Mouse (Mus musculus) liver, embryonic 14.5 days (tissue): Measurements from ENCODE around the gene Jam3.

ENCODE experiments used
- CTCF ChIP-seq: IDR thresholded peaks from 2 replicates; pipeline ENCODE4 v1.5.1; 2016; ENCODE audit warnings: antibody characterized with exemption, low read depth, control low read depth
- EP300 ChIP-seq: IDR thresholded peaks from 2 replicates; pipeline ENCODE4 v1.6.1; 2016; ENCODE audit warnings: antibody characterized with exemption, low read depth

DNA sequence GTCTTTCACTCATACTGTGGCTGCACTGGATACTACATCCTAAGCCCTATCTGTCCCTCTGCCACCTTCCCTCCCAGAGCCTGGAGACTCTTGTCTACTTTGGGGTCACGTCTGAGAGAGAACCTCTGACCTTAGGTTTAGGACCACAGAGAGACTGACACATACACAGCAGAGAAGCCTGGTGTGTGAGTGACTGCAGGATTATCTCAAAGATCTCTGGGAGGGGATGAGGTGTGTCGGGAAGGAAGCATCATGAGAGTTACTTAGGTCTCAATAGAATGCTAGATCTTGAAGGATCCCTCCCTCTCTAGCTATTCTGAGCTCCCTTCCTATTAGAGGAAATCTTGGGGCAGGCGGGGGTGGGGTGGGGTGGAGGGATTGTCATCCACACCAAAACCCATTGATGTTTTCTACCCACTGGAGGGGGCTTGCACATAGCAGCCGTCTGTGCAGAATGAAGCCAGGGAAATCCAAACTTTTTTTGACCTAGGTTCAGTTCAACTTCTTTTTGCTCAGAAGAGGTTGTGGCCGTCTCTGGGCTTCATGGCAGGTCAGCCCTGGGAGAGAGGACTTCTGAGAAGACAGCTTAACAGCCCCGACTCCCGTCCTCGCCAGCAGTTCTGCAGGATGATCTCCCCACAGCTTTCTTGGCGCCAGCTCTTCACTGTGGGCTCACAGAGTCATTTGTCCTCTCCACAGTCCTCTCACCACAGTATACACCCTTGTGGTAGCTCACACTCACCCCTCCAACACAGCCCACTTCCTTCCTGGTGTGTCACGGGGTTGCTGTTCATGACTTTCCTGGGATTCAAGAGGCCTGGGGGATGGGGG is 37.8 kb upstream of the Jam3 start:
- TF ChIP-seq CTCF (no peak), EP300 (no peak)
